Mouse (Mus musculus) ES-E14 (cell line): ENCODE results near the gene Elovl3. TPM values are rescaled to one million over a fixed set of nuclear protein-coding genes. Genes with fewer than 3 reads are reported as not detected.
A peak's percentile ranks its signal among the peaks of the same experiment; 100 is the strongest.
"Not testable (repeated sequence)": the region's sequence is repeated elsewhere in the genome, so short reads cannot be mapped to it uniquely, and the experiment has no call there.

Experiments
- DNase-seq: peaks from one replicate; pipeline ENCODE4 v3.0.0-alpha.2; 2013; ENCODE audit warnings: low read depth, low spot score
- H3K27ac ChIP-seq: 2 replicates; pipeline ENCODE4 v1.5.1; 2012; ENCODE audit warnings: low read depth, mild to moderate bottlenecking, low read length, moderate library complexity, mixed read lengths; ENCODE audit not compliant: poor library complexity, insufficient read depth, severe bottlenecking
- H3K36me3 ChIP-seq: 2 replicates; pipeline ENCODE4 v1.6.1; 2012; ENCODE audit warnings: mild to moderate bottlenecking, low read length, moderate library complexity, mixed read lengths; ENCODE audit not compliant: control insufficient read depth, poor library complexity, insufficient read depth, severe bottlenecking
- H3K4me1 ChIP-seq, 2 experiments: fragments of 150-350 bp in 1 of 2; sonication (generic) in 1 of 2; 2 replicates each; pipeline ENCODE4 v1.6.1; 2012; ENCODE audit warnings: low read length in 2 of 2, mild to moderate bottlenecking in 1 of 2, mixed read lengths in 1 of 2; ENCODE audit not compliant: control insufficient read depth in 2 of 2, insufficient read depth in 2 of 2, poor library complexity in 1 of 2
- H3K4me3 ChIP-seq, 2 experiments: fragments of 150-350 bp in 1 of 2; sonication (generic) in 1 of 2; 2 replicates each; pipeline ENCODE4 v1.5.1; 2012; ENCODE audit warnings: low read length in 2 of 2, low read depth in 1 of 2, mild to moderate bottlenecking in 1 of 2, mixed read lengths in 1 of 2; ENCODE audit not compliant: insufficient read depth in 1 of 2, poor library complexity in 1 of 2, severe bottlenecking in 1 of 2
- H3K9ac ChIP-seq: 2 replicates; pipeline ENCODE4 v1.6.1; 2012; ENCODE audit warnings: low read depth, mild to moderate bottlenecking, low read length, mixed read lengths; ENCODE audit not compliant: poor library complexity, insufficient read depth, severe bottlenecking
- H3K9me3 ChIP-seq: fragments of 150-350 bp; sonication (generic); 2 replicates; pipeline ENCODE4 v1.6.1; 2012; ENCODE audit warnings: low read depth, mild to moderate bottlenecking, low read length; ENCODE audit not compliant: control insufficient read depth, insufficient read depth
- CHD2 ChIP-seq: IDR thresholded peaks from 2 replicates; pipeline ENCODE4 v1.6.1; 2014; ENCODE audit warnings: mild to moderate bottlenecking, low read depth, low read length, inconsistent platforms
- HCFC1 ChIP-seq: IDR thresholded peaks from 2 replicates; pipeline ENCODE4 v1.6.1; 2012; ENCODE audit warnings: low read length, inconsistent platforms, borderline replicate concordance; ENCODE audit not compliant: insufficient read depth
- MAFK ChIP-seq: IDR thresholded peaks from 2 replicates; pipeline ENCODE4 v1.6.1; 2014; ENCODE audit warnings: mild to moderate bottlenecking, low read depth, low read length, inconsistent platforms; ENCODE audit not compliant: insufficient read depth
- ZC3H11A ChIP-seq: IDR thresholded peaks from 2 replicates; pipeline ENCODE4 v1.6.1; 2012; ENCODE audit warnings: low read depth, mild to moderate bottlenecking, inconsistent platforms, low read length, borderline replicate concordance
- ZNF384 ChIP-seq: IDR thresholded peaks from 2 replicates; pipeline ENCODE4 v1.6.1; 2012; ENCODE audit warnings: low read depth, low read length, inconsistent platforms
- in situ Hi-C, 2 experiments: fragments of 600-800 bp; cut with MboI; formaldehyde crosslinking; loops; one replicate each; pipeline ENCODE4 v1.15.1; 2025; ENCODE audit warnings: low sequenced_read_pairs in 2 of 2, inconsistent platforms in 1 of 2; ENCODE audit not compliant: unreplicated experiment in 2 of 2
- total RNA-seq: library from RNA; depleted of rRNA; stranded (reverse); fragments of 300-350 nt; gene quantifications from 2 replicates; pipeline ENCODE4 v1.2.3, GENCODE M21; 2012

Gene Elovl3
- total RNA-seq, 1 experiment: 0.22 TPM

GRCm38 (mm10) chr19:46148372-46148760 is 16.7 kb downstream of the Elovl3 start:
- DNase-seq: peak; percentile 95
- in situ Hi-C loops: no loop called here
- Histone ChIP-seq H3K27ac (no peak overlapping the region), H3K9ac (peak overlapping the region; percentile 5; the same call in 1 of the 2 replicates), H3K4me1 (no peaks in the 10 kb centered on the region), H3K36me3 (no peaks in the 10 kb centered on the region), H3K9me3 (no peaks in the 10 kb centered on the region), H3K4me3 (peak overlapping the region; percentile 65 to 86)
- TF ChIP-seq HCFC1: no peak
- TF ChIP-seq ZC3H11A: no peak
- no peak for TF ChIP-seq MAFK
- TF ChIP-seq ZNF384: no peak
- TF ChIP-seq CHD2: no peak

GRCm38 (mm10) chr19:46149091-46149490 is 17.4 kb downstream of the Elovl3 start:
- no peak for TF ChIP-seq CHD2
- TF ChIP-seq ZNF384: no peak
- no peak for TF ChIP-seq MAFK
- no peak for TF ChIP-seq ZC3H11A
- TF ChIP-seq HCFC1: no peak
- H3K4me1 ChIP-seq: no peaks in the 10 kb centered on the region
- H3K9ac ChIP-seq: no peak overlapping the region
- DNase-seq: no peak
- H3K36me3 ChIP-seq: no peaks in the 10 kb centered on the region
- H3K9me3 ChIP-seq: no peaks in the 10 kb centered on the region
- H3K27ac ChIP-seq: no peak overlapping the region
- peak overlapping the region in 1 of 2 experiments; percentile 86; a peak in 1 of 4 replicates for H3K4me3 ChIP-seq
- in situ Hi-C loops: no loop called here

- no peaks in the 10 kb centered on the region for H3K4me1 ChIP-seq
- no peaks in the 10 kb centered on the region for H3K9me3 ChIP-seq
- DNase-seq: peak; percentile 97
- TF ChIP-seq ZNF384: no peak
- TF ChIP-seq HCFC1: 0 out of 2 replicates have a peak, but pooled peaks have one; percentile 32
- TF ChIP-seq ZC3H11A: no peak
- TF ChIP-seq CHD2: peak; percentile 90
- TF ChIP-seq MAFK: no peak
- H3K36me3 ChIP-seq: no peaks in the 10 kb centered on the region
- in situ Hi-C loops: no loop called here
- H3K9ac ChIP-seq: peak within 1 kb of the TSS; percentile 80
- no peak within 1 kb of the TSS for H3K27ac ChIP-seq
- peak within 1 kb of the TSS; percentile 89 to 93 for H3K4me3 ChIP-seq
These were observed 20.6 kb downstream of the Elovl3 start, which contains the start of gene Gbf1 for GRCm38 (mm10) chr19:46152127-46152803. Gbf1 (plus strand) TSS chr19:46152509.

DNA sequence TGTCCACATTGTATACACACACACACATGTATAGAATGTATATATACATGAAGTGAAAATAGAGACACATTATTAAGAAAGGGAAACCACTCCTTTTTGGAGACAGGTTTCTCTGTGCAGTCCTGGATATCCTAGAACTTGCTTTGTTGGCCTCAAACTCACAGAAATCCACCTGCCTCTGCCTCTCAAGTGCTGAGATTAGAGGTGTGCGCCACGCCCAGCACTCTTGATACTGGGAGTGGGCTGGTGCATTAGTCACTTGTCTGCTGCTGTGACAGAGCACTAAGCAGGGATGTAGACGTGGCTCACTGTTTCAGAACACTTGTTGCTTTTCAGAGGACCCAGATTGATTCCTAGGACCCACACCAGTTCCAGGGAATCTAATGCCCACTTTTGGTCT is 34.3 kb downstream of the Elovl3 start:
- H3K9me3 ChIP-seq: no peaks in the 10 kb centered on the region
- H3K27ac ChIP-seq: no peak overlapping the region
- H3K9ac ChIP-seq: no peak overlapping the region
- H3K4me1 ChIP-seq: peaks cover 0 to 2% of the 10 kb centered on the region in 2 experiments; a peak in 2 of 4 replicates
- H3K4me3 ChIP-seq: no peak overlapping the region
- no peak for TF ChIP-seq ZC3H11A
- DNase-seq: no peak
- H3K36me3 ChIP-seq: no peaks in the 10 kb centered on the region; the same call in 1 of the 2 replicates
- in situ Hi-C loops: no loop called here

DNA sequence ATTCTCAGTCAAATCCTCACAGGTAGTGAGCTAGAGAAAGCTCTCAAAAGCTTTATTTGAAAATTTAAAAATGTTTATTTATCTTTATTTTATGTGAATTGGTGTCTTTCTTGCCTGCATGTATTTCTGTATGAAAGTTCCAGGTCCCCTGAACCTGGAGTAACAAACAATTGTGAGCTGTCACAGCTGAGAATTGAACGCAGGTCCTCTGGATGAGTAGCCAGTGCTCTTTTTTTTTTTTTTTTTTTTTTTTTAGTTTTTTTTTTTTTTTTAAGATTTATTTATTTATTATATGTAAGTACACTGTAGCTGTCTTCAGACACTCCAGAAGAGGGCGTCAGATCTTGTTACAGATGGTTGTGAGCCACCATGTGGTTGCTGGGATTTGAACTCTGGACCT is 35.5 kb downstream of the Elovl3 start:
- H3K36me3 ChIP-seq, H3K27ac ChIP-seq, DNase-seq, in situ Hi-C loops, H3K4me1 ChIP-seq, H3K9me3 ChIP-seq, H3K9ac ChIP-seq, H3K4me3 ChIP-seq: not testable (repeated sequence)
- TF ChIP-seq ZNF384: peak; percentile 57; the same call in 1 of the 2 replicates
